Mouse (Mus musculus) megakaryocyte, embryonic 14.5 days (primary cell): Measurements from ENCODE around the gene Ttc4. TPM values are rescaled to one million over a fixed set of nuclear protein-coding genes. Genes with fewer than 3 reads are reported as not detected.

Experiments
- H3K27me3 ChIP-seq: replicated peaks from 2 replicates; pipeline ENCODE3; 2012; ENCODE audit warnings: inconsistent platforms
- H3K36me3 ChIP-seq: replicated peaks from 2 replicates; pipeline ENCODE3; 2012; ENCODE audit warnings: low read length, inconsistent platforms, mixed read lengths
- H3K4me1 ChIP-seq: 2 replicates; pipeline ENCODE4 v1.6.1; 2012; ENCODE audit warnings: inconsistent platforms
- H3K4me3 ChIP-seq: replicated peaks from 2 replicates; pipeline ENCODE3; 2012; ENCODE audit warnings: moderate library complexity, mild to moderate bottlenecking, inconsistent platforms
- H3K9me3 ChIP-seq: 2 replicates; pipeline ENCODE4 v1.6.1; 2012; ENCODE audit warnings: inconsistent platforms
- FLI1 ChIP-seq: IDR thresholded peaks from 2 replicates; pipeline ENCODE4 v1.6.1; 2012; ENCODE audit warnings: low read length, inconsistent platforms, mixed read lengths
- GATA1 ChIP-seq: IDR thresholded peaks from 3 replicates; pipeline ENCODE4 v1.6.1; 2012; ENCODE audit warnings: mixed read lengths, low read length, inconsistent platforms, borderline replicate concordance
- polyA plus RNA-seq: library from polyadenylated mRNA; stranded (reverse); fragments of >175 nt; gene quantifications from 2 replicates; pipeline ENCODE4 v1.2.3, GENCODE M21; 2012; ENCODE audit warnings: low replicate concordance; ENCODE audit not compliant: insufficient read depth

The Ttc4 gene
- polyA plus RNA-seq, 1 experiment, result 4.3 TPM

DNA sequence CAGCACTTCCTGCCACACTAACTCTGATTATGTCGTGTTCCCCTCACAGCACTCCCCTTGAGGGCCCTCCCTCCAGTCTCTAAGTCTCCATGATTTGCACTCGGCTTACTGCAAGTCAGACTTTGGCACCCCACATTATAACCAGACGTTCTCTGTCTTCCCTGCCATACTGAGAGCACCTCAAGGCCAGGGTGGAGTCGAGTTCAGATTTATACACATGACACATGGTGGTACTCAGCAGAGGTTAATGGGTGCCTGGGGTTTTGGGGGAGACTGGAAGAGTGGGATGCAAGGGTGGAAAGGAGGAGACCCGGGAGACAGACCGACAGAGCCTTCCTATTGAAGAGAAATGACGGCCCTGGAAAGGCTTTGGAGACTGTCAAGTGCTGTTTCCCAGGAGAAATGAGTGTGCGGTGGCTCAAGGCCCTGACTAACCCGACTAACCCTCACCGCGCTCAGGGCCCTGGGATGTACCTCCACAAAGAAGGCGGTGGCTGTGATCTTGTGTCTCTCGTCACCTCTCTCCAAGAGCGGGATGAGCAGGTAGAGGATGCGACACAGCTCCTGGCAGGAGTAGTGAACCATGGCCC lies 15.2 kb upstream of the Ttc4 start:
- Histone ChIP-seq H3K27me3 (peaks cover 70% of the 10 kb centered on the region), H3K36me3 (no peaks in the 10 kb centered on the region), H3K4me1 (peaks cover 20% of the 10 kb centered on the region), H3K4me3 (no peak overlapping the region), H3K9me3 (no peaks in the 10 kb centered on the region)
- TF ChIP-seq GATA1 (no peak), FLI1 (no peak)

DNA sequence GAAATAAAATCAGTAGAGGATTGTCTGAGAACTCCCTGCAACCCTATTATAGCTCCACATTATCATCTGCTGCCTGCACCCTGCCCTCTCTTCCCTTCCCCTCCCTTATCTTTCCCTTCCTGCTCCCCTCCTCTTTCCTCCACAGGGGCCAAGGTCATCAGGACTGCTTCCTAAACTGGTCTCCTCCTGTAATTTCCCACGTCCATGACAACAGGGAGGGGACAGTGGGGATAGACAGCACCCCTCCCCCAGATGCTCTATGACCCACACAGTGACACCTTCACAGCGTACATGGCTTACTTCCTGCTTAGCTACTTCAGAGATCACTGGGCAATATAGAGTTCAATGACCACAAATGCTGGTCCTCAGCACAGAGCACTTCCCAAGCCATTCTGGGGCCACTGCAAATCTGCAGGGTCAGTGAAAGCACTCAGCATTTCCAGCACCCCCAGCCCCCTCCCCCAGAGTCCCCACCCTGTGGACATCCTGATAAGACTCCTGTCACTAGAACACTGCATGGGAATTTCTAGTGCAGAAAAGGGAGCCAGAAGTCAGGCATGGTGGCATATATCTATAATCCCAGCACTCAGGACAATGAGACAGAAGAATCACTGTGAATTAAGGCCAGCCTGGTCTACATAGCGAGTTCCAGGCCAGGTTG lies 10.0 kb upstream of the Ttc4 start:
- H3K4me3 ChIP-seq, result peak overlapping the region; percentile 64
- H3K36me3 ChIP-seq, result no peaks in the 10 kb centered on the region
- H3K27me3 ChIP-seq, result peaks cover 38% of the 10 kb centered on the region
- TF ChIP-seq FLI1, result no peak
- no peak for TF ChIP-seq GATA1
- H3K9me3 ChIP-seq, result no peaks in the 10 kb centered on the region
- H3K4me1 ChIP-seq, result peaks cover 34% of the 10 kb centered on the region

DNA sequence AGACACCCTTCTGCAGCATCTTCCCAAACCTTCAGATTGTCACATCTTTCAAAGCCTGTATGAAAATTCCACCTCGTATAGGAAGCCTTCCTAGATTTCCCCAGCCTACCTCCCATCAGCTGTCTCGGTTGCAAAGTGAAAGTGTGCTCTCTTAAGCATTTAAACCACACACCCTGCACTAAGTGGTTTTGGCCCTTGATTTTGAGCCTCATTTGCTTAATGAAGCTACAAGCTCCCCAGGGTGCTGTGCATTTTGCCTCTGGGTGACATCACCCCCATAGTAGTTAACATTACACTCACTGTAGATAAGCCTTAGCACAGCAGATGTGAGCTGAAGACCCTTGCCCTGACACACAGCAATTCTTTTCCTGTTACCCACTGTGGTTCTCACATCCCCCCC lies 2.2 kb upstream of the Ttc4 start:
- H3K4me3 ChIP-seq, result no peak overlapping the region
- TF ChIP-seq FLI1 (no peak), GATA1 (no peak)

DNA sequence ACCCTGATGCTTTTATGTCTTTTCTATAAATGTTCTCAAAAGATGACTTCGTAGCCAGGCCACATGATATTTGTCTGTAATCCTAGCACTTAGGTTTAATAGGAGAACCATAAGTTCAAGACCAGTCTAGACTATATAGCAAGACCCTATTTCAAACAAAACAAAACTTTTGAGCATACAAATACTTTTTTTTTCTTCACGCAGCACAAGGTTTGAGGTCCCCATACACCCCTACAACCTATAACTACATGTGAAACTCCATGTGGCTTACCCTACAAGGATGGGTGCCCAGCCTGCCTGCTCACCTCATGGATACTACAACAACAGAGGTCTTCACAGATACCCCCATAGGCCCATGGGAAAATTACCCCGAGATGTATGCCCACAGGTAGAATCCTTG lies 408 bp upstream of the Ttc4 start:
- H3K27me3 ChIP-seq, result peaks cover 3% of the 10 kb centered on the region
- no peaks in the 10 kb centered on the region for H3K9me3 ChIP-seq
- H3K4me3 ChIP-seq, result peak overlapping the region; percentile 94
- peaks cover 48% of the 10 kb centered on the region for H3K4me1 ChIP-seq
- TF ChIP-seq FLI1, result no peak
- TF ChIP-seq GATA1, result no peak
- peaks cover 32% of the 10 kb centered on the region for H3K36me3 ChIP-seq

More for the DNA sequence above, 2.2 kb upstream of the Ttc4 start:
- H3K36me3 ChIP-seq, result peaks cover 16% of the 10 kb centered on the region
- peaks cover 51% of the 10 kb centered on the region for H3K4me1 ChIP-seq
- peaks cover 10% of the 10 kb centered on the region for H3K27me3 ChIP-seq
- H3K9me3 ChIP-seq, result no peaks in the 10 kb centered on the region

DNA sequence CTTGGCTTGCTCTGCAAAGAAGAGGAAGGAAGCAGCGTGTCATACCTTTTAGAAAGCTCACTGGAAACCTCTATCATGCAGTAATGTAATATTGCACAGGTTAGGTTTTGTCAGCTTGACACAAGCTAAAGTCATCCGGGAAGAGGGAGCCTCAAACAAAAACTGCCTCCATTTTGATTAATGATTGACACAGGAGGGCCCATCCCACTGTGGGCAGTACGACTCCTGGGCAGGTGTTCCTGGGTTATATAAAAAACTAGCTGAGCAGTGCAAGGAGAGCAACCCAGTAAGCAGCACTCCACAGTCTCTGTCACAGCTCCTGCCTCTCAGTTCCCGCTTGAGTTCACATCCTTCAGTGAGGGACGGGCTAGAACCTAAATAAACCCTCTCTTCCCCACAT lies 2.0 kb downstream of the Ttc4 start:
- peaks cover 54% of the 10 kb centered on the region for H3K36me3 ChIP-seq
- no peak overlapping the region for H3K4me3 ChIP-seq
- H3K27me3 ChIP-seq, result no peaks in the 10 kb centered on the region
- H3K4me1 ChIP-seq, result peaks cover 43% of the 10 kb centered on the region
- TF ChIP-seq FLI1, result no peak
- TF ChIP-seq GATA1, result no peak
- H3K9me3 ChIP-seq, result no peaks in the 10 kb centered on the region

DNA sequence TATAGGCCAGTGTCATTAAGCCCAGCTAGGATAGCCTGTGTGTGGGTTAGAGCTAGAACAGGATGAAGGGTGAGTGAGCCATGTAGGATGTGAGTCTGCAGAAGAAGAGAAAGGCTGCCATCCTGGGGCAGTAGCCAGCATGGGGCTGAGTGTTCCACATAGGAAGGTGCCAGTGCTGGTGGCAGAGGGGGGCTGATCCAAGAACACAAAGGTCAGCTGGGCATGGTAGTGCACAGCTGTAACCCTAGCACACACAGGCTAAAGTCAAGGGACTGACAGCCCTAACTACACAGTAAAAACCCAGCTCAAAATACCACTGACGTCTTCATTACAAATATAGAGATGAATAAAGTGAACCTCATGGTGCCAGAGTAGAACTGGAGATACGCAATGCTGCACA lies 12.2 kb downstream of the Ttc4 start:
- Histone ChIP-seq H3K4me1 (no peaks in the 10 kb centered on the region), H3K4me3 (no peak overlapping the region), H3K36me3 (peaks cover 100% of the 10 kb centered on the region), H3K27me3 (no peaks in the 10 kb centered on the region), H3K9me3 (no peaks in the 10 kb centered on the region)
- TF ChIP-seq FLI1, result no peak
- no peak for TF ChIP-seq GATA1

DNA sequence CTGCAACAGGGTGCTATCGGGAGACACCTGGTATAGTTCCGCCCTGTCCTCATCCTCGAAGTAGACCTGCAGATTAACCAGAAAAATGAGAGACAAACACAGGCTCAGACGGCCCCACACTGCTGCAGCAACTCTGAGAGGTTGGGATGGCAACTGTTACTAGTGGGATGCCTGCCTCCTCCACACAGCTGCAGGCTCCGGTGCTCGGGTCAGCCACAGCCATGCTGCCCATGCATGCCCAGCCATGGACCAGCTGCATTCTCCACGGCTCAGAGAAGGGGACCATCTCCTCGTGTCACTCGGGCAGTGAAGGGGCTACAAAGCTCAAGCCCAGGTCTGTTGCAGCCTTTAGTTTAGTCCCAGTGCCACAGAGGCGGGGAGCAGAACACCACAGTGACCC lies 13.1 kb downstream of the Ttc4 start:
- Histone ChIP-seq H3K36me3 (peaks cover 100% of the 10 kb centered on the region), H3K4me3 (no peak overlapping the region), H3K9me3 (no peaks in the 10 kb centered on the region), H3K4me1 (no peaks in the 10 kb centered on the region), H3K27me3 (no peaks in the 10 kb centered on the region)
- TF ChIP-seq FLI1 (no peak), GATA1 (no peak)

DNA sequence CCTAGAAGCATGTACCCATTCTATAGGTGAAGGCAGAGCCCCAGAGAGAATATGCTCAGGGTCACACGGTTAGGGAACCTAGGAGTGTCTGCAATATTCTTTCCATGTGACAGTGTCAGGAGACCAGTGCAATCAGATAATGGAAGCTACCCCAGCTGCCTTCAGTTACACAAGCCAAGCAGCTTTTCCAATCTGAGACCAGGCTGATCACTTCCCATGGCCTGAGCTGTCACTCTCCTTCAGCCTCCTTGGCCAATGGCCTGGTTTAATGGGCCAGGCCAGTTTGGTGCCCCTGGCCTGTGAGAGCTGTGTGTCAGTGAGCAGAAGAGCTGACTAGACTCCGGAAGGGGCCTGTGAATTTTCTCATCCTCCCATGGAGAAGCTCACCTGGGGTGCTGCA lies 13.5 kb downstream of the Ttc4 start:
- H3K27me3 ChIP-seq, result no peaks in the 10 kb centered on the region
- H3K9me3 ChIP-seq, result no peaks in the 10 kb centered on the region
- no peaks in the 10 kb centered on the region for H3K4me1 ChIP-seq
- TF ChIP-seq GATA1, result no peak
- H3K4me3 ChIP-seq, result no peak overlapping the region
- peaks cover 100% of the 10 kb centered on the region for H3K36me3 ChIP-seq

DNA sequence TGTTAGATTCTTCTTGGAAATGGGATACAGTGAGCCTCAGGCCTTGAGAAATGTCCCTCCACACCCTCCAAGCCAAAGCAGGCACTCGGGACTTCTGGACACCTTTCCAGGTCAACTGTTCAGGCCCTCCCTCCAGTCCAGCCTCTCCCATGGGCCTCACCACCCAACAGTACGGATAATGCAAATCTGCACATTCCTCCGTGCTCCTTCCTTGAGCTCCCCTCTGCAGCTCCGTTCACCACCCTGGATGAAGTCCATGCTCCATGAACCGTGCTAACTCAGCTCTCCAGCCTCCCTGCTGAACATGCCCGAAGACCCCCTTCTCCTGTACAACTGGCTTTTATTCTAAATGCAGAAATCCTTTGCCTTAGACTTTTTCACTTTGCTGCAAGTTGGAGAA lies 14.0 kb downstream of the Ttc4 start:
- H3K4me3 ChIP-seq, result no peak overlapping the region
- H3K9me3 ChIP-seq, result no peaks in the 10 kb centered on the region
- peaks cover 100% of the 10 kb centered on the region for H3K36me3 ChIP-seq
- H3K4me1 ChIP-seq, result no peaks in the 10 kb centered on the region
- no peak for TF ChIP-seq GATA1
- no peak for TF ChIP-seq FLI1
- no peaks in the 10 kb centered on the region for H3K27me3 ChIP-seq

DNA sequence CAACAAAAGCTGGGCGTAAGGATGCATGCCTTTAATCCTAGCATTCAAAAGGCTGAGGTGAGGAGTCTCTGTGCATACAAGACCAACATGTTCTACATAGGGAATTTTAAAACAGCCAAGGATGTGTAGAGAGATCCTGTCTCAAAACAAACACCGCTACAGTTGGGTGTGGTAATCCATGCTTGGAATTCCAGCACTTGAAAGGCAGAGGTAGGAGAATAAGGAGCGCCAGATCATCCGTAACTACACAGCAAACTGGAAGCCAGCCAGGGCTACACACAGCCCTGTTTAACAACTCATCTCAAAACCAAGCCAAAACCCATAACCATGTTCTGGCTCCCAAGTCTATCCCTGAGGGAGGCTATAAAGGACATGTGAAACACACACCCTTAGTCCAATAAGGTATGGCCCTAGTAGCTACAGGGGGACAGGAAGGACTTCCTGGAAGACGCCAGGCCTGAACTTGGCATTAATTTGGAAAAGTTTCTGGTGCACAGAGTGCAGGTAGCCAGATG lies 14.7 kb downstream of the Ttc4 start:
- H3K4me1 ChIP-seq, result no peaks in the 10 kb centered on the region
- no peak overlapping the region for H3K4me3 ChIP-seq
- H3K36me3 ChIP-seq, result peaks cover 100% of the 10 kb centered on the region
- no peak for TF ChIP-seq FLI1
- no peak for TF ChIP-seq GATA1
- H3K27me3 ChIP-seq, result no peaks in the 10 kb centered on the region
- no peaks in the 10 kb centered on the region for H3K9me3 ChIP-seq
